Mouse (Mus musculus) adrenal gland (tissue): ENCODE data around the gene Tesc.

Source experiments
- intact Hi-C: fragments of 180-260 bp; cut with DNase I; formaldehyde crosslinking; loops from one replicate; pipeline ENCODE4 v1.15.1; 2025
- long read RNA-seq, 2 experiments: library from polyadenylated mRNA; unstranded; transcript quantifications; one replicate each; pipeline ENCODE4 v2.0.0; 2020; ENCODE audit warnings: borderline replicate concordance in 1 of 2; ENCODE audit not compliant: insufficient replicate concordance in 1 of 2

Tesc gene
- long read RNA-seq, experiment 1, transcript Tesc-201 (8 exons, 1,031 nt): major isoform, 513 of 635 reads
- long read RNA-seq, experiment 1, transcript Tesc-203 (7 exons, 994 nt): minor isoform, 28 of 635 reads
- long read RNA-seq, experiment 1, transcript Tesc-202 (8 exons, 981 nt): minor isoform, 53 of 635 reads
- long read RNA-seq, experiment 1, partial matches to known transcripts: 23 of 635 reads
- long read RNA-seq, experiment 1, other reads (novel, unspliced or antisense): 17 of 635 reads
- long read RNA-seq, experiment 2, transcript Tesc-203 (7 exons, 994 nt): minor isoform, 83 of 1,118 reads
- long read RNA-seq, experiment 2, transcript Tesc-202 (8 exons, 981 nt): minor isoform, 91 of 1,118 reads
- long read RNA-seq, experiment 2, transcript Tesc-201 (8 exons, 1,031 nt): major isoform, 877 of 1,118 reads
- long read RNA-seq, experiment 2, partial matches to known transcripts: 33 of 1,118 reads
- long read RNA-seq, experiment 2, other reads (novel, unspliced or antisense): 34 of 1,118 reads

GRCm38 (mm10) chr5:118027698-118028190 is at the start of gene Tesc:
Gene Tesc, plus strand, starts transcription at chr5:118027743.
- intact Hi-C loops: no loop called here

GRCm38 (mm10) chr5:117978159-117978697 is 49.3 kb upstream of the Tesc start:
- intact Hi-C loops: no loop called here

GRCm38 (mm10) chr5:117979082-117979481 is 48.5 kb upstream of the Tesc start:
- intact Hi-C loops: no loop called here

GRCm38 (mm10) chr5:117980921-117981320 is 46.6 kb upstream of the Tesc start:
- intact Hi-C loops: no loop called here

- intact Hi-C loops: no loop called here
Measured at GRCm38 (mm10) chr5:117981943-117982342, 45.6 kb upstream of the Tesc start.

GRCm38 (mm10) chr5:117986327-117986726 is 41.2 kb upstream of the Tesc start:
- intact Hi-C loops: no loop called here

- intact Hi-C loops: no loop called here
Measured at GRCm38 (mm10) chr5:117987891-117988290, 39.7 kb upstream of the Tesc start.

- intact Hi-C loops: no loop called here
Measured at GRCm38 (mm10) chr5:117988367-117988766, 39.2 kb upstream of the Tesc start.

GRCm38 (mm10) chr5:117989773-117990172 is 37.8 kb upstream of the Tesc start:
- intact Hi-C loops: no loop called here

- intact Hi-C loops: no loop called here
Measured at GRCm38 (mm10) chr5:117990957-117991356, 36.6 kb upstream of the Tesc start.

- intact Hi-C loops: no loop called here
Measured at GRCm38 (mm10) chr5:117993550-117993949, 34.0 kb upstream of the Tesc start.

- intact Hi-C loops: no loop called here
Measured at GRCm38 (mm10) chr5:117995372-117995901, 32.1 kb upstream of the Tesc start.

- intact Hi-C loops: no loop called here
Measured at GRCm38 (mm10) chr5:117995911-117996310, 31.6 kb upstream of the Tesc start.

GRCm38 (mm10) chr5:117996581-117996980 is 31.0 kb upstream of the Tesc start:
- intact Hi-C loops: no loop called here

GRCm38 (mm10) chr5:117997434-117997970 is 30.0 kb upstream of the Tesc start:
- intact Hi-C loops: no loop called here

- intact Hi-C loops: no loop called here
Measured at GRCm38 (mm10) chr5:117999061-117999460, 28.5 kb upstream of the Tesc start.

GRCm38 (mm10) chr5:117999584-117999983 is 28.0 kb upstream of the Tesc start:
- intact Hi-C loops: no loop called here

GRCm38 (mm10) chr5:118002059-118002458 is 25.5 kb upstream of the Tesc start:
- intact Hi-C loops: loop anchor here (5.0 kb wide), 1 partner anchor 65 kb away; no protein-coding TSS in a partner anchor

GRCm38 (mm10) chr5:118004619-118005018 is 22.9 kb upstream of the Tesc start:
- intact Hi-C loops: loop anchor here (1.0 to 5.0 kb wide), 2 partner anchors 65 to 67 kb away; no protein-coding TSS in a partner anchor

GRCm38 (mm10) chr5:118005728-118006127 is 21.8 kb upstream of the Tesc start:
- intact Hi-C loops: no loop called here

- intact Hi-C loops: no loop called here
Measured at GRCm38 (mm10) chr5:118008344-118008743, 19.2 kb upstream of the Tesc start.

GRCm38 (mm10) chr5:118010872-118011271 is 16.7 kb upstream of the Tesc start:
- intact Hi-C loops: no loop called here
